11 mouse cellular contexts compared by ENCODE assay signal in the genomic region with DNA sequence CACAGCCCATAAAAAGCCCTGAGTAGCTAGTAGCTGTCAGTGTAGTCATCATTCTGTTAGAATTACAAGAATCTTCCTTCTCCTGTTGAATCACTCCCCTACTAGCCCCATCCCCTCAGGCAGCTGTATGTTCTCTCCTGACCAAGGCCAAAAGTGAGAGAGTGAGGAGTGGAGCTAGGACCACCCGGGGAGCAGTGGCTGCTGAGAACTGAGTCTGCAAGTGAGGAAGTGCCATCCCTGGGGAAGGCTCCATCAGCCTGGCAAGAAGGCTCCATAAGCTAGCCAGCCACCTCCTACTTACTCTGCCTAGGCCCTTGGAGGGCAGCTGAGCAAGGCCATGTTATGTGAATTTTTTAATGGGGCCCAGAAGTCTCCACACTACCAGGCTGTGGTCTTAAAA. TPM values are rescaled to one million over a fixed set of nuclear protein-coding genes. Genes with fewer than 3 reads are reported as not detected.
DNase-seq lines count a peak whose midpoint lies in the region; ATAC-seq and TF ChIP-seq lines count a peak whose summit lies in the region.
"Had no signal": no experiment of that assay in that cellular context is flagged by ENCODE, and none has a peak within 500 bp of the region (broad histone marks: within the 10 kb centered on the region; RNA-seq: fewer than 3 reads in every experiment).

No protein-coding gene starts in this region.

- H3K4me2 ChIP-seq in forebrain, embryonic 15.5 days (replicated peaks) = no peak overlapping the region
- H3K4me2 ChIP-seq in kidney, embryonic 16.5 days (replicated peaks; ENCODE audit: low read depth, low read length) = no peak overlapping the region
- no peak overlapping the region for H3K4me2 ChIP-seq in limb, embryonic 12.5 days
- no peak overlapping the region for H3K4me2 ChIP-seq in midbrain, postnatal 0 days (ENCODE audit: low read depth, low read length, poor library complexity, severe bottlenecking)

- H3K27ac ChIP-seq in forebrain, embryonic 10.5 days = peak overlapping the region; percentile 56
- no peak overlapping the region for H3K27ac ChIP-seq in forebrain, embryonic 15.5 days (replicated peaks)
- peak overlapping the region; percentile 94 for H3K27ac ChIP-seq in kidney, embryonic 16.5 days (ENCODE audit: low read length)
- peak overlapping the region; percentile 88 for H3K27ac ChIP-seq in limb, embryonic 12.5 days
- no peak overlapping the region for H3K27ac ChIP-seq in midbrain, postnatal 0 days (ENCODE audit: low read depth, low read length)

- no peak overlapping the region for H3K9ac ChIP-seq in forebrain, embryonic 15.5 days (replicated peaks)
- H3K9ac ChIP-seq in kidney, embryonic 16.5 days (replicated peaks; ENCODE audit: low read length) = no peak overlapping the region
- H3K9ac ChIP-seq in limb, embryonic 12.5 days (replicated peaks) = no peak overlapping the region
- H3K9ac ChIP-seq in midbrain, postnatal 0 days (replicated peaks; ENCODE audit: low read length, poor library complexity, severe bottlenecking) = no peak overlapping the region

- H3K4me1 ChIP-seq in forebrain, embryonic 10.5 days = peaks cover 51% of the 10 kb centered on the region
- H3K4me1 ChIP-seq in forebrain, embryonic 15.5 days = peaks cover 3% of the 10 kb centered on the region
- H3K4me1 ChIP-seq in kidney, embryonic 16.5 days (ENCODE audit: insufficient read depth, low read length) = peaks cover 68% of the 10 kb centered on the region
- peaks cover 82% of the 10 kb centered on the region for H3K4me1 ChIP-seq in limb, embryonic 12.5 days (replicated peaks)
- H3K4me1 ChIP-seq in midbrain, postnatal 0 days (ENCODE audit: insufficient read depth, low read length) = no peaks in the 10 kb centered on the region

- TF ChIP-seq CTCF in midbrain, postnatal 0 days (IDR thresholded peaks at IDR 0.05) = no peak

- H3K36me3 ChIP-seq in forebrain, embryonic 10.5 days (replicated peaks) = peaks cover 56% of the 10 kb centered on the region
- peaks cover 29% of the 10 kb centered on the region for H3K36me3 ChIP-seq in forebrain, embryonic 15.5 days
- H3K36me3 ChIP-seq in kidney, embryonic 16.5 days (ENCODE audit: insufficient read depth, low read length) = peaks cover 20% of the 10 kb centered on the region
- H3K36me3 ChIP-seq in limb, embryonic 12.5 days = peaks cover 26% of the 10 kb centered on the region
- H3K36me3 ChIP-seq in midbrain, postnatal 0 days (ENCODE audit: insufficient read depth, low read length) = peaks cover 14% of the 10 kb centered on the region

- no peak for ATAC-seq in forebrain, embryonic 15.5 days (replicated peaks)
- peak; percentile 57 for ATAC-seq in kidney, embryonic 16.5 days (ENCODE audit: low FRiP score, low TSS enrichment)
- ATAC-seq in limb, embryonic 12.5 days (ENCODE audit: insufficient number of reproducible peaks, insufficient read depth, low FRiP score, low TSS enrichment, low read depth) = no peak
- no peak for ATAC-seq in midbrain, postnatal 0 days (ENCODE audit: low FRiP score)

- H3K27me3 ChIP-seq in forebrain, embryonic 10.5 days (ENCODE audit: poor library complexity, severe bottlenecking) = no peaks in the 10 kb centered on the region
- no peaks in the 10 kb centered on the region for H3K27me3 ChIP-seq in forebrain, embryonic 15.5 days
- H3K27me3 ChIP-seq in kidney, embryonic 16.5 days (ENCODE audit: insufficient read depth, low read length) = no peaks in the 10 kb centered on the region
- no peaks in the 10 kb centered on the region for H3K27me3 ChIP-seq in limb, embryonic 12.5 days
- no peaks in the 10 kb centered on the region for H3K27me3 ChIP-seq in midbrain, postnatal 0 days (ENCODE audit: insufficient read depth, low read length)

- 66% methylated on average over 1 of the region's 1 CpGs for WGBS in forebrain, embryonic 10.5 days
- WGBS in forebrain, embryonic 15.5 days = 100% methylated on average over 1 of the region's 1 CpGs
- WGBS in kidney, embryonic 16.5 days = 24% methylated on average over 1 of the region's 1 CpGs
- 18% methylated on average over 1 of the region's 1 CpGs for WGBS in limb, embryonic 12.5 days
- WGBS in midbrain, postnatal 0 days = 70% methylated on average over 1 of the region's 1 CpGs

- H3K4me3 ChIP-seq in forebrain, embryonic 10.5 days = no peak overlapping the region
- H3K4me3 ChIP-seq in forebrain, embryonic 15.5 days = no peak overlapping the region
- H3K4me3 ChIP-seq in kidney, embryonic 16.5 days (ENCODE audit: low read length) = no peak overlapping the region
- H3K4me3 ChIP-seq in limb, embryonic 12.5 days (replicated peaks) = no peak overlapping the region
- no peak overlapping the region for H3K4me3 ChIP-seq in midbrain, postnatal 0 days (ENCODE audit: low read depth, low read length)
- H3K4me3 ChIP-seq: erythroblast, embryonic 14.5 days had no signal

- no peak for DNase-seq in forebrain, embryonic 10.5 days (ENCODE audit: extremely low spot score, low spot score)
- no peak for DNase-seq in kidney, postnatal 25 days
- DNase-seq in adipocyte (ENCODE audit: low spot score) = peak; percentile 38
- no peak for DNase-seq in spleen, adult 12 weeks (ENCODE audit: low spot score)
- DNase-seq in midbrain, postnatal 0 days (ENCODE audit: low spot score) = no peak
- DNase-seq: layer of hippocampus, postnatal 36 days had no signal

- H3K9me3 ChIP-seq in forebrain, embryonic 10.5 days = no peaks in the 10 kb centered on the region
- no peaks in the 10 kb centered on the region for H3K9me3 ChIP-seq in forebrain, embryonic 15.5 days
- no peaks in the 10 kb centered on the region for H3K9me3 ChIP-seq in kidney, embryonic 16.5 days (ENCODE audit: low read length)
- no peaks in the 10 kb centered on the region for H3K9me3 ChIP-seq in limb, embryonic 12.5 days
- H3K9me3 ChIP-seq in midbrain, postnatal 0 days (ENCODE audit: low read length) = no peaks in the 10 kb centered on the region

RNA-seq across cellular contexts. Expression of a gene that starts 27.4 kb away (rescaled TPM):
- 0.12 and 0.21 TPM in 2 replicates for polyA plus RNA-seq in forebrain, embryonic 10.5 days (2016; fragmentation: Nextera tagmentation; extraction: Ambion mirVana)
- polyA plus RNA-seq in forebrain, embryonic 15.5 days (2015; fragmentation: Nextera tagmentation; extraction: Ambion mirVana) = 2.1 and 2.2 TPM in 2 replicates
- polyA plus RNA-seq in kidney, embryonic 16.5 days (2015; fragmentation: Nextera tagmentation; extraction: Ambion mirVana) = 16.1 and 16.2 TPM in 2 replicates
- polyA plus RNA-seq in limb, embryonic 12.5 days (2016; fragmentation: Nextera tagmentation; extraction: Ambion mirVana) = 30.3 and 35.5 TPM in 2 replicates
- total RNA-seq in midbrain, postnatal 0 days (2014; rRNA removed) = 7.1 and 8.0 TPM in 2 replicates
- 1.4 and 1.5 TPM in 2 replicates for polyA plus RNA-seq in midbrain, postnatal 0 days (2015; fragmentation: Nextera tagmentation; extraction: Ambion mirVana)
- total RNA-seq: granulocyte monocyte progenitor cell, adult 5-6 weeks had no signal

RNA-seq across cellular contexts. Expression of a gene that starts 36.7 kb away (rescaled TPM):
- 33.6 and 34.0 TPM in 2 replicates for polyA plus RNA-seq in forebrain, embryonic 10.5 days (2016; fragmentation: Nextera tagmentation; extraction: Ambion mirVana)
- 15.4 and 21.6 TPM in 2 replicates for polyA plus RNA-seq in forebrain, embryonic 15.5 days (2015; fragmentation: Nextera tagmentation; extraction: Ambion mirVana)
- polyA plus RNA-seq in kidney, embryonic 16.5 days (2015; fragmentation: Nextera tagmentation; extraction: Ambion mirVana) = 26.1 and 26.9 TPM in 2 replicates
- 29.6 and 31.0 TPM in 2 replicates for polyA plus RNA-seq in limb, embryonic 12.5 days (2016; fragmentation: Nextera tagmentation; extraction: Ambion mirVana)
- 14.2 and 26.0 TPM in 2 replicates for total RNA-seq in midbrain, postnatal 0 days (2014; rRNA removed)
- polyA plus RNA-seq in midbrain, postnatal 0 days (2015; fragmentation: Nextera tagmentation; extraction: Ambion mirVana) = 10.4 and 12.7 TPM in 2 replicates

RNA-seq across cellular contexts. Expression of a gene that starts 49.1 kb away (rescaled TPM):
- polyA plus RNA-seq in forebrain, embryonic 10.5 days (2016; fragmentation: Nextera tagmentation; extraction: Ambion mirVana) = 29.5 TPM in 2 replicates
- polyA plus RNA-seq in forebrain, embryonic 15.5 days (2015; fragmentation: Nextera tagmentation; extraction: Ambion mirVana) = 14.8 and 16.2 TPM in 2 replicates
- 28.2 and 28.4 TPM in 2 replicates for polyA plus RNA-seq in kidney, embryonic 16.5 days (2015; fragmentation: Nextera tagmentation; extraction: Ambion mirVana)
- polyA plus RNA-seq in limb, embryonic 12.5 days (2016; fragmentation: Nextera tagmentation; extraction: Ambion mirVana) = 24.0 and 25.5 TPM in 2 replicates
- total RNA-seq in midbrain, postnatal 0 days (2014; rRNA removed) = 17.4 and 19.9 TPM in 2 replicates
- polyA plus RNA-seq in midbrain, postnatal 0 days (2015; fragmentation: Nextera tagmentation; extraction: Ambion mirVana) = 10.8 and 12.1 TPM in 2 replicates

RNA-seq across cellular contexts. Expression of a gene that starts 51.7 kb away (rescaled TPM):
- 1.1 and 1.3 TPM in 2 replicates for polyA plus RNA-seq in forebrain, embryonic 10.5 days (2016; fragmentation: Nextera tagmentation; extraction: Ambion mirVana)
- 5.6 and 6.9 TPM in 2 replicates for polyA plus RNA-seq in forebrain, embryonic 15.5 days (2015; fragmentation: Nextera tagmentation; extraction: Ambion mirVana)
- polyA plus RNA-seq in kidney, embryonic 16.5 days (2015; fragmentation: Nextera tagmentation; extraction: Ambion mirVana) = 3.8 and 5.0 TPM in 2 replicates
- polyA plus RNA-seq in limb, embryonic 12.5 days (2016; fragmentation: Nextera tagmentation; extraction: Ambion mirVana) = 1.5 and 2.1 TPM in 2 replicates
- 15.4 and 18.5 TPM in 2 replicates for total RNA-seq in midbrain, postnatal 0 days (2014; rRNA removed)
- 16.2 and 17.5 TPM in 2 replicates for polyA plus RNA-seq in midbrain, postnatal 0 days (2015; fragmentation: Nextera tagmentation; extraction: Ambion mirVana)
- polyA plus RNA-seq: erythroblast, embryonic 14.5 days had no signal

Comparison
In these comparisons a context has a peak if more than half of its experiments do, and no peak if none do; other contexts are left out.
1. H3K27ac ChIP-seq: peak in forebrain, embryonic 10.5 days (single experiment), kidney, embryonic 16.5 days (single experiment) and limb, embryonic 12.5 days (single experiment); none in forebrain, embryonic 15.5 days (single experiment) and midbrain, postnatal 0 days (single experiment).